Mouse (Mus musculus): ENCODE results near the gene Tiparp. TPM values are rescaled to one million over a fixed set of nuclear protein-coding genes. Genes with fewer than 3 reads are reported as not detected.

Tiparp gene
- polyA plus RNA-seq, 1 experiment from 2014 or later = 42.3 TPM

- Histone ChIP-seq H3K4me3 (ENCODE audit: low read depth, low read length) (no peak overlapping the region), H3K9me3 (ENCODE audit: control insufficient read depth, low read depth, low read length) (no peaks in the 10 kb centered on the region), H3K36me3 (ENCODE audit: control insufficient read depth, insufficient read depth, low read length) (no peaks in the 10 kb centered on the region), H3K4me2 (replicated peaks; ENCODE audit: low read depth, low read length) (no peak overlapping the region), H3K27me3 (ENCODE audit: control insufficient read depth, insufficient read depth, low read length) (no peaks in the 10 kb centered on the region), H3K9ac (replicated peaks; ENCODE audit: low read depth, low read length) (no peak overlapping the region), H3K4me1 (ENCODE audit: control insufficient read depth, insufficient read depth, low read length) (no peaks in the 10 kb centered on the region), H3K27ac (ENCODE audit: low read length) (no peak overlapping the region)
- no peak for ATAC-seq (ENCODE audit: insufficient number of reproducible peaks, insufficient read depth, low FRiP score, low read depth)
- 58% methylated on average over 12 of the region's 12 CpGs for WGBS
Observed at GRCm38 (mm10) chr3:65579260-65579921, 51.2 kb downstream of the Tiparp start.

- H3K36me3 ChIP-seq (ENCODE audit: control insufficient read depth, insufficient read depth, low read length) = no peaks in the 10 kb centered on the region
Observed at GRCm38 (mm10) chr3:65581596-65581995, 53.4 kb downstream of the Tiparp start.

GRCm38 (mm10) chr3:65584329-65584728 lies 56.1 kb downstream of the Tiparp start:
- Histone ChIP-seq H3K27ac (ENCODE audit: low read length) (no peak overlapping the region), H3K9ac (replicated peaks; ENCODE audit: low read depth, low read length) (no peak overlapping the region), H3K36me3 (ENCODE audit: control insufficient read depth, insufficient read depth, low read length) (no peaks in the 10 kb centered on the region), H3K4me2 (replicated peaks; ENCODE audit: low read depth, low read length) (no peak overlapping the region), H3K4me3 (ENCODE audit: low read depth, low read length) (no peak overlapping the region), H3K4me1 (ENCODE audit: control insufficient read depth, insufficient read depth, low read length) (peaks cover 19% of the 10 kb centered on the region; the same call in 1 of the 2 replicates), H3K9me3 (ENCODE audit: control insufficient read depth, low read depth, low read length) (no peaks in the 10 kb centered on the region), H3K27me3 (ENCODE audit: control insufficient read depth, insufficient read depth, low read length) (no peaks in the 10 kb centered on the region)
- 59% methylated on average over 1 of the region's 1 CpGs for WGBS
- ATAC-seq (ENCODE audit: insufficient number of reproducible peaks, insufficient read depth, low FRiP score, low read depth) = no peak

More at GRCm38 (mm10) chr3:65581596-65581995, 53.4 kb downstream of the Tiparp start:
- Histone ChIP-seq H3K9me3 (ENCODE audit: control insufficient read depth, low read depth, low read length) (no peaks in the 10 kb centered on the region), H3K4me2 (replicated peaks; ENCODE audit: low read depth, low read length) (no peak overlapping the region), H3K4me1 (ENCODE audit: control insufficient read depth, insufficient read depth, low read length) (peaks cover 10% of the 10 kb centered on the region; the same call in 1 of the 2 replicates), H3K4me3 (ENCODE audit: low read depth, low read length) (no peak overlapping the region), H3K9ac (replicated peaks; ENCODE audit: low read depth, low read length) (no peak overlapping the region), H3K27me3 (ENCODE audit: control insufficient read depth, insufficient read depth, low read length) (no peaks in the 10 kb centered on the region), H3K27ac (ENCODE audit: low read length) (no peak overlapping the region)
- WGBS = 72% methylated on average over 4 of the region's 4 CpGs
- no peak for ATAC-seq (ENCODE audit: insufficient number of reproducible peaks, insufficient read depth, low FRiP score, low read depth)

GRCm38 (mm10) chr3:65585291-65585690 lies 57.1 kb downstream of the Tiparp start:
- Histone ChIP-seq H3K4me1 (ENCODE audit: control insufficient read depth, insufficient read depth, low read length) (peaks cover 19% of the 10 kb centered on the region; the same call in 1 of the 2 replicates), H3K4me2 (replicated peaks; ENCODE audit: low read depth, low read length) (no peak overlapping the region), H3K9me3 (ENCODE audit: control insufficient read depth, low read depth, low read length) (no peaks in the 10 kb centered on the region), H3K27me3 (ENCODE audit: control insufficient read depth, insufficient read depth, low read length) (no peaks in the 10 kb centered on the region), H3K27ac (ENCODE audit: low read length) (no peak overlapping the region), H3K4me3 (ENCODE audit: low read depth, low read length) (no peak overlapping the region), H3K9ac (replicated peaks; ENCODE audit: low read depth, low read length) (no peak overlapping the region), H3K36me3 (ENCODE audit: control insufficient read depth, insufficient read depth, low read length) (no peaks in the 10 kb centered on the region)
- ATAC-seq (ENCODE audit: insufficient number of reproducible peaks, insufficient read depth, low FRiP score, low read depth) = no peak
- WGBS = 60% methylated on average over 8 of the region's 8 CpGs

- Histone ChIP-seq H3K36me3 (ENCODE audit: control insufficient read depth, insufficient read depth, low read length) (no peaks in the 10 kb centered on the region), H3K4me3 (ENCODE audit: low read depth, low read length) (peak overlapping the region; percentile 23; the same call in 1 of the 2 replicates), H3K4me1 (ENCODE audit: control insufficient read depth, insufficient read depth, low read length) (peaks cover 19% of the 10 kb centered on the region; the same call in 1 of the 2 replicates), H3K9me3 (ENCODE audit: control insufficient read depth, low read depth, low read length) (no peaks in the 10 kb centered on the region), H3K27me3 (ENCODE audit: control insufficient read depth, insufficient read depth, low read length) (no peaks in the 10 kb centered on the region), H3K27ac (ENCODE audit: low read length) (peak overlapping the region; percentile 11; the same call in 1 of the 2 replicates), H3K9ac (replicated peaks; ENCODE audit: low read depth, low read length) (no peak overlapping the region), H3K4me2 (replicated peaks; ENCODE audit: low read depth, low read length) (peak overlapping the region; percentile 50)
- WGBS = 39% methylated on average over 16 of the region's 16 CpGs
- no peak for ATAC-seq (ENCODE audit: insufficient number of reproducible peaks, insufficient read depth, low FRiP score, low read depth)
Observed at GRCm38 (mm10) chr3:65585823-65586482, 57.7 kb downstream of the Tiparp start.

DNA sequence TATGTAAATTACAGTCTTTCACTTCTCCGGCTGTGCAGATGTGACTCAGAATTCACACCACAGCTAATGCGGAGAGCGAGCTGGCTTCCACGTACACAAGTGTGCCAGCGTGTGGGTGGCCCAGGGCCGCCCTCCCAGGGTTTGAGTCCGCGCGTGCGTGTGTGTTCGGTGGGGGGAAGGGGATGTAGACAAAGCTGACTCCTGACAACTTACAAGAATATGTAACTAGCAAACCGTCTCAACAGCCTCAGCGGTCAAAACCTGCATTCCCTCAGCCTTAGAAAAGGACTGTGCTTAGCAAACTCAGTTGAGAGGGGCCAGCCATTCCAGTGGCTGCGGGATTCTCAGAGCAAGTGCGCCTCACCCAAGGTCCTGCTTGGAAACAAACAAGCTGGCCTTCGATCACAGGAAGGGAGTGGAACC lies 58.3 kb downstream of the Tiparp start:
- H3K9me3 ChIP-seq (ENCODE audit: control insufficient read depth, low read depth, low read length) = no peaks in the 10 kb centered on the region

GRCm38 (mm10) chr3:65586966-65587365 lies 58.8 kb downstream of the Tiparp start:
- Histone ChIP-seq H3K27me3 (ENCODE audit: control insufficient read depth, insufficient read depth, low read length) (no peaks in the 10 kb centered on the region), H3K27ac (ENCODE audit: low read length) (no peak overlapping the region), H3K9ac (replicated peaks; ENCODE audit: low read depth, low read length) (0 out of 2 replicates have a peak overlapping the region, but pooled peaks have one; percentile 1), H3K4me1 (ENCODE audit: control insufficient read depth, insufficient read depth, low read length) (peaks cover 19% of the 10 kb centered on the region; the same call in 1 of the 2 replicates), H3K9me3 (ENCODE audit: control insufficient read depth, low read depth, low read length) (no peaks in the 10 kb centered on the region), H3K36me3 (ENCODE audit: control insufficient read depth, insufficient read depth, low read length) (no peaks in the 10 kb centered on the region), H3K4me2 (replicated peaks; ENCODE audit: low read depth, low read length) (peak overlapping the region; percentile 50), H3K4me3 (ENCODE audit: low read depth, low read length) (no peak overlapping the region)
- no peak for ATAC-seq (ENCODE audit: insufficient number of reproducible peaks, insufficient read depth, low FRiP score, low read depth)
- WGBS = 77% methylated on average over 2 of the region's 2 CpGs

More for the DNA sequence above, 58.3 kb downstream of the Tiparp start:
- peak overlapping the region; percentile 50 for H3K4me2 ChIP-seq (replicated peaks; ENCODE audit: low read depth, low read length)
- H3K4me3 ChIP-seq (ENCODE audit: low read depth, low read length) = peak overlapping the region; percentile 23
- WGBS = 5% methylated on average over 16 of the region's 16 CpGs
- no peaks in the 10 kb centered on the region for H3K27me3 ChIP-seq (ENCODE audit: control insufficient read depth, insufficient read depth, low read length)
- no peaks in the 10 kb centered on the region for H3K36me3 ChIP-seq (ENCODE audit: control insufficient read depth, insufficient read depth, low read length)
- peak; percentile 74; the same call in 1 of the 2 replicates for ATAC-seq (ENCODE audit: insufficient number of reproducible peaks, insufficient read depth, low FRiP score, low read depth)
- H3K9ac ChIP-seq (replicated peaks; ENCODE audit: low read depth, low read length) = 0 out of 2 replicates have a peak overlapping the region, but pooled peaks have one; percentile 1
- H3K27ac ChIP-seq (ENCODE audit: low read length) = no peak overlapping the region
- peaks cover 19% of the 10 kb centered on the region; the same call in 1 of the 2 replicates for H3K4me1 ChIP-seq (ENCODE audit: control insufficient read depth, insufficient read depth, low read length)

DNA sequence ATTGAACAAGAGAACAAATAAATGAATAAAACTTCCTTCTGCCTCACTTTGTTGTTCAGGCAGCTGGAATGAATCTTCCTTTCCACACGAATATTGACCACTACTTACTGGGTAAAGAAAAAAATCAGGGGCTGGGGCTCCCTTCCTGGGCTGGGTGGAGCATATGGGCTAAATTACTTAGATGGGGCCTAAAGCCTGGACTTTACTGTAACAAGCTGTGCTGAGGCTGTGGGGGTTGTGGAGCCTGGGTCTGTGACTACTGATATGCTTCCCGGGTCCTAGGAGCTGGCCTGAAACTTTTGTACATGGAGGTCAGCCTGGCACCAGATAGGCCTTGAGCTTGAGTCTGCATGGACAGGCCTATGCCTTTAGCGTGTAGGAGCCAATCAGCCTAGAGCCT lies 60.2 kb downstream of the Tiparp start:
- H3K27me3 ChIP-seq (ENCODE audit: control insufficient read depth, insufficient read depth, low read length) = no peaks in the 10 kb centered on the region
- ATAC-seq (ENCODE audit: insufficient number of reproducible peaks, insufficient read depth, low FRiP score, low read depth) = no peak
- H3K27ac ChIP-seq (ENCODE audit: low read length) = no peak overlapping the region
- H3K4me3 ChIP-seq (ENCODE audit: low read depth, low read length) = no peak overlapping the region
- H3K9me3 ChIP-seq (ENCODE audit: control insufficient read depth, low read depth, low read length) = no peaks in the 10 kb centered on the region
- 75% methylated on average over 3 of the region's 3 CpGs for WGBS
- no peak overlapping the region for H3K4me2 ChIP-seq (replicated peaks; ENCODE audit: low read depth, low read length)
- H3K9ac ChIP-seq (replicated peaks; ENCODE audit: low read depth, low read length) = no peak overlapping the region
- no peaks in the 10 kb centered on the region for H3K36me3 ChIP-seq (ENCODE audit: control insufficient read depth, insufficient read depth, low read length)
- peaks cover 19% of the 10 kb centered on the region; the same call in 1 of the 2 replicates for H3K4me1 ChIP-seq (ENCODE audit: control insufficient read depth, insufficient read depth, low read length)
